Mouse (Mus musculus) midbrain, embryonic 11.5 days (tissue): Measurements from ENCODE around the gene Tm4sf20. TPM values are rescaled to one million over a fixed set of nuclear protein-coding genes. Genes with fewer than 3 reads are reported as not detected.
A peak's percentile ranks its signal among the peaks of the same experiment; 100 is the strongest.

Source experiments
- ATAC-seq: fragments of 200-750 bp; cut with Nextera tagmentation; 2 replicates; pipeline ENCODE4 v1.8.0; 2017; ENCODE audit warnings: moderate TSS enrichment, moderate library complexity; ENCODE audit not compliant: low FRiP score
- DNase-seq: peaks from one replicate; pipeline ENCODE4 v3.0.0; 2015; ENCODE audit warnings: low spot score; ENCODE audit errors: missing footprints
- H3K27ac ChIP-seq: fragments of 300-500 bp; sonication (generic); 2 replicates; pipeline ENCODE4 v1.5.1; 2014; ENCODE audit warnings: low read depth, low read length
- H3K27me3 ChIP-seq: fragments of 300-500 bp; sonication (generic); 2 replicates; pipeline ENCODE4 v1.6.1; 2014; ENCODE audit warnings: mild to moderate bottlenecking, low read length, moderate library complexity, mixed read lengths; ENCODE audit not compliant: control insufficient read depth, insufficient read depth
- H3K36me3 ChIP-seq: fragments of 300-500 bp; sonication (generic); 2 replicates; pipeline ENCODE4 v1.6.1; 2014; ENCODE audit warnings: mild to moderate bottlenecking, low read length, moderate library complexity, mixed read lengths; ENCODE audit not compliant: control insufficient read depth, insufficient read depth
- H3K4me1 ChIP-seq: fragments of 300-500 bp; sonication (generic); 2 replicates; pipeline ENCODE4 v1.6.1; 2014; ENCODE audit warnings: low read length; ENCODE audit not compliant: control insufficient read depth, insufficient read depth
- H3K4me2 ChIP-seq: fragments of 300-500 bp; sonication (generic); 2 replicates; pipeline ENCODE4 v1.6.1; 2014; ENCODE audit warnings: mild to moderate bottlenecking, moderate library complexity
- H3K4me3 ChIP-seq: fragments of 300-500 bp; sonication (generic); 2 replicates; pipeline ENCODE4 v1.5.1; 2014; ENCODE audit warnings: low read depth, low read length
- H3K9ac ChIP-seq: fragments of 300-500 bp; sonication (generic); 2 replicates; pipeline ENCODE4 v1.6.1; 2014; ENCODE audit warnings: low read length
- H3K9me3 ChIP-seq: fragments of 300-500 bp; sonication (generic); 2 replicates; pipeline ENCODE4 v1.6.1; 2016; ENCODE audit warnings: low read length; ENCODE audit not compliant: control insufficient read depth
- WGBS: fragments of 180-500 bp; shearing (Covaris S2); extraction: QIAGEN DNeasy Blood & Tissue Kit; methylation state at CpG from one replicate; pipeline ENCODE4 v1.1.7; 2014; 5-methylcytosine and 5-hydroxymethylcytosine counted together
- polyA plus RNA-seq: library from polyadenylated mRNA; unstranded; fragments of >200 nt; fragmentation: Nextera tagmentation; extraction: Ambion mirVana; gene quantifications from 2 replicates; pipeline ENCODE4 v1.2.1, GENCODE M21; 2014

Gene Tm4sf20
- polyA plus RNA-seq, result 0.08 TPM in 1 of 2 replicates, not detected in the other

- no peak within 1 kb of the TSS for H3K9ac ChIP-seq
- no peak within 1 kb of the TSS for H3K27ac ChIP-seq
- no peak within 1 kb of the TSS for H3K4me2 ChIP-seq
- no peaks in the 10 kb centered on the region for H3K27me3 ChIP-seq
- no peak within 1 kb of the TSS for H3K4me3 ChIP-seq
- no peaks in the 10 kb centered on the region for H3K36me3 ChIP-seq
- no peaks in the 10 kb centered on the region for H3K9me3 ChIP-seq
- DNase-seq (no peak), ATAC-seq (no peak)
- no peaks in the 10 kb centered on the region for H3K4me1 ChIP-seq
- WGBS, result 77% methylated on average over 5 of the region's 5 CpGs
Observed at GRCm38 (mm10) chr1:82768269-82768668, at the start of gene Tm4sf20. Gene Tm4sf20 (minus strand): TSS chr1:82768461.

GRCm38 (mm10) chr1:82815941-82816716 is 47.9 kb upstream of the Tm4sf20 start:
- peak; percentile 60; the same call in 1 of the 2 replicates for ATAC-seq
- H3K27ac ChIP-seq, result no peak overlapping the region
- 85% methylated on average over 17 of the region's 17 CpGs for WGBS

GRCm38 (mm10) chr1:82811766-82812165 is 43.5 kb upstream of the Tm4sf20 start:
- no peak overlapping the region for H3K27ac ChIP-seq
- no peaks in the 10 kb centered on the region for H3K27me3 ChIP-seq
- no peak for ATAC-seq
- no peaks in the 10 kb centered on the region for H3K4me1 ChIP-seq
- H3K4me2 ChIP-seq, result no peak overlapping the region
- WGBS, result 46% methylated on average over 1 of the region's 1 CpGs
- no peak for DNase-seq
- no peaks in the 10 kb centered on the region for H3K36me3 ChIP-seq
- H3K9ac ChIP-seq, result no peak overlapping the region
- H3K9me3 ChIP-seq, result no peaks in the 10 kb centered on the region
- H3K4me3 ChIP-seq, result no peak overlapping the region

More at GRCm38 (mm10) chr1:82815941-82816716, 47.9 kb upstream of the Tm4sf20 start:
- no peak for DNase-seq
- Histone ChIP-seq H3K4me2 (no peak overlapping the region), H3K9ac (no peak overlapping the region), H3K36me3 (no peaks in the 10 kb centered on the region), H3K4me1 (no peaks in the 10 kb centered on the region), H3K4me3 (no peak overlapping the region), H3K27me3 (no peaks in the 10 kb centered on the region), H3K9me3 (no peaks in the 10 kb centered on the region)

- DNase-seq (no peak), ATAC-seq (no peak)
- H3K36me3 ChIP-seq, result no peaks in the 10 kb centered on the region
- no peak overlapping the region for H3K4me2 ChIP-seq
- H3K9me3 ChIP-seq, result no peaks in the 10 kb centered on the region
- H3K27ac ChIP-seq, result no peak overlapping the region
- no peak overlapping the region for H3K9ac ChIP-seq
- no peaks in the 10 kb centered on the region for H3K4me1 ChIP-seq
- H3K4me3 ChIP-seq, result no peak overlapping the region
- WGBS, result 70% methylated on average over 3 of the region's 3 CpGs
- H3K27me3 ChIP-seq, result no peaks in the 10 kb centered on the region
Observed at GRCm38 (mm10) chr1:82808564-82808963, 40.3 kb upstream of the Tm4sf20 start.

GRCm38 (mm10) chr1:82807206-82807605 is 38.9 kb upstream of the Tm4sf20 start:
- Histone ChIP-seq H3K4me2 (no peak overlapping the region), H3K4me1 (no peaks in the 10 kb centered on the region), H3K9me3 (no peaks in the 10 kb centered on the region), H3K36me3 (no peaks in the 10 kb centered on the region), H3K27me3 (no peaks in the 10 kb centered on the region), H3K9ac (no peak overlapping the region), H3K27ac (no peak overlapping the region), H3K4me3 (no peak overlapping the region)
- DNase-seq, result no peak
- 88% methylated on average over 7 of the region's 7 CpGs for WGBS
- no peak for ATAC-seq

GRCm38 (mm10) chr1:82806391-82806790 is 38.1 kb upstream of the Tm4sf20 start:
- Histone ChIP-seq H3K36me3 (no peaks in the 10 kb centered on the region), H3K4me3 (no peak overlapping the region), H3K9ac (no peak overlapping the region), H3K4me2 (no peak overlapping the region), H3K4me1 (no peaks in the 10 kb centered on the region), H3K27ac (no peak overlapping the region), H3K27me3 (no peaks in the 10 kb centered on the region), H3K9me3 (no peaks in the 10 kb centered on the region)
- 91% methylated on average over 8 of the region's 8 CpGs for WGBS
- no peak for ATAC-seq
- DNase-seq, result no peak

GRCm38 (mm10) chr1:82804059-82804458 is 35.8 kb upstream of the Tm4sf20 start:
- Histone ChIP-seq H3K27ac (no peak overlapping the region), H3K9me3 (no peaks in the 10 kb centered on the region), H3K4me3 (no peak overlapping the region), H3K4me1 (no peaks in the 10 kb centered on the region), H3K27me3 (no peaks in the 10 kb centered on the region), H3K4me2 (no peak overlapping the region), H3K36me3 (no peaks in the 10 kb centered on the region), H3K9ac (no peak overlapping the region)
- ATAC-seq, result no peak
- no peak for DNase-seq
- 97% methylated on average over 1 of the region's 1 CpGs for WGBS

GRCm38 (mm10) chr1:82803608-82804007 is 35.3 kb upstream of the Tm4sf20 start:
- 72% methylated on average over 7 of the region's 7 CpGs for WGBS
- H3K9me3 ChIP-seq, result no peaks in the 10 kb centered on the region
- H3K9ac ChIP-seq, result no peak overlapping the region
- H3K27me3 ChIP-seq, result no peaks in the 10 kb centered on the region
- H3K36me3 ChIP-seq, result no peaks in the 10 kb centered on the region
- H3K4me2 ChIP-seq, result no peak overlapping the region
- ATAC-seq, result no peak; the same call in 1 of the 2 replicates
- no peak overlapping the region for H3K27ac ChIP-seq
- DNase-seq, result no peak
- H3K4me1 ChIP-seq, result no peaks in the 10 kb centered on the region
- H3K4me3 ChIP-seq, result no peak overlapping the region

GRCm38 (mm10) chr1:82801105-82801783 is 33.0 kb upstream of the Tm4sf20 start:
- Histone ChIP-seq H3K9me3 (no peaks in the 10 kb centered on the region), H3K27ac (no peak overlapping the region), H3K4me2 (no peak overlapping the region), H3K4me1 (no peaks in the 10 kb centered on the region), H3K36me3 (no peaks in the 10 kb centered on the region), H3K4me3 (no peak overlapping the region), H3K27me3 (no peaks in the 10 kb centered on the region), H3K9ac (no peak overlapping the region)
- 83% methylated on average over 12 of the region's 12 CpGs for WGBS
- ATAC-seq, result no peak
- DNase-seq, result no peak
